In the genomic region with DNA sequence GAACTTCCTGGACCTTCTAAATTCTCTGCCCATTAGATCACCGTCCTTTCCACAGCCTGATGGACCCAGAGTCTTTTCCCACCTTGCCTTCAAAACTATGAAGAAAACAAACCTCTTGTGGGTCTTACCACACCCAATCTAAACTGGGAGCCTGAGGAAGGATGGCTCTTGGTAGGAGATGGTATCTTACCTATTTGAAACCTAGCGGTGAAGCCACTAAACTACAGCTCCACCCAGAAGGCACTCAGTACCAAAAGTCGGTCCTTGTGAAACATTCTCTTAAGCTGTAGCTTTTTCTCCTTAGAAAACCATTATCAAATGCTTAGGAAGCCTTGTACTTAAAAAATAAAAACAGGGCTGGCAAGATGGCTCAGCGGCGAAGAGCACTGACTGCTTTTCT, we compare ENCODE assay signal across 11 mouse cellular contexts. TPM values are rescaled to one million over a fixed set of nuclear protein-coding genes. Genes with fewer than 3 reads are reported as not detected.
A peak's percentile ranks its signal among the peaks of the same experiment; 100 is the strongest.
DNase-seq lines count a peak whose midpoint lies in the region; ATAC-seq and TF ChIP-seq lines count a peak whose summit lies in the region.
"Had no signal": no experiment of that assay in that cellular context is flagged by ENCODE, and none has a peak within 500 bp of the region (broad histone marks: within the 10 kb centered on the region; RNA-seq: fewer than 3 reads in every experiment).

No protein-coding gene starts in this region.

- no peak for TF ChIP-seq EP300 in lung, postnatal 0 days (IDR thresholded peaks at IDR 0.05)

- no peaks in the 10 kb centered on the region for H3K9me3 ChIP-seq in lung, postnatal 0 days (ENCODE audit: low read length)
- no peaks in the 10 kb centered on the region for H3K9me3 ChIP-seq in embryonic facial prominence, embryonic 15.5 days (replicated peaks)
- H3K9me3 ChIP-seq in limb, embryonic 10.5 days (replicated peaks), result no peaks in the 10 kb centered on the region

- H3K27me3 ChIP-seq in lung, postnatal 0 days (replicated peaks; ENCODE audit: insufficient read depth, low read length), result no peaks in the 10 kb centered on the region
- H3K27me3 ChIP-seq in embryonic facial prominence, embryonic 15.5 days, result no peaks in the 10 kb centered on the region
- H3K27me3 ChIP-seq in limb, embryonic 10.5 days (ENCODE audit: low read depth, poor library complexity, severe bottlenecking), result peaks cover 10% of the 10 kb centered on the region; the same call in 1 of the 2 replicates
- H3K27me3 ChIP-seq in myocyte (ENCODE audit: control insufficient read depth, insufficient read depth, insufficient read length), result no peaks in the 10 kb centered on the region

- no peak overlapping the region for H3K9ac ChIP-seq in lung, postnatal 0 days (replicated peaks; ENCODE audit: low read depth)
- no peak overlapping the region for H3K9ac ChIP-seq in embryonic facial prominence, embryonic 15.5 days

- no peak for DNase-seq in lung, postnatal 0 days (ENCODE audit: low spot score)
- no peak for DNase-seq in lung, postnatal 4 days
- no peak for DNase-seq in limb, embryonic 10.5 days (ENCODE audit: low spot score)
- no peak for DNase-seq in gastrocnemius, postnatal 14 days
- no peak for DNase-seq in thymus, postnatal 10 days (ENCODE audit: low spot score in 2 of 2)
- no peak for DNase-seq in yolk sac, embryonic 10.5 days (ENCODE audit: low spot score)
- DNase-seq: gastrocnemius, adult 2 months; kidney, postnatal 4 days; right cerebral cortex, postnatal 25 days had no signal

- H3K4me3 ChIP-seq in lung, postnatal 0 days (ENCODE audit: low read depth, low read length), result no peak overlapping the region
- no peak overlapping the region for H3K4me3 ChIP-seq in embryonic facial prominence, embryonic 15.5 days (replicated peaks)
- H3K4me3 ChIP-seq in limb, embryonic 10.5 days, result peak overlapping the region; percentile 62; the same call in 1 of the 2 replicates
- peak overlapping the region; percentile 54 for H3K4me3 ChIP-seq in myocyte
- H3K4me3 ChIP-seq: gastrocnemius, adult 2 months had no signal

- no peak for ATAC-seq in lung, postnatal 0 days
- ATAC-seq in embryonic facial prominence, embryonic 15.5 days (ENCODE audit: insufficient number of reproducible peaks, low FRiP score, low TSS enrichment, low read depth), result no peak

- intact Hi-C loops in gastrocnemius, postnatal 14 days (cut with DNase I; ENCODE audit: low total_unique reads), result no loop called here

- TF ChIP-seq POLR2A in myocyte (IDR thresholded peaks at IDR 0.05; ENCODE audit: insufficient read length, low read depth), result no peak

- H3K36me3 ChIP-seq in lung, postnatal 0 days (ENCODE audit: insufficient read depth, low read length), result peaks cover 6% of the 10 kb centered on the region; the same call in 1 of the 2 replicates
- H3K36me3 ChIP-seq in embryonic facial prominence, embryonic 15.5 days, result peaks cover 27% of the 10 kb centered on the region
- peaks cover 34% of the 10 kb centered on the region for H3K36me3 ChIP-seq in limb, embryonic 10.5 days
- peaks cover 18% of the 10 kb centered on the region for H3K36me3 ChIP-seq in myocyte (ENCODE audit: control insufficient read depth, insufficient read depth)

- whole genome bisulfite sequencing in lung, postnatal 0 days, result 87% methylated on average over 5 of the region's 5 CpGs
- 91% methylated on average over 5 of the region's 5 CpGs for WGBS in embryonic facial prominence, embryonic 15.5 days
- WGBS in limb, embryonic 10.5 days, result 89% methylated on average over 5 of the region's 5 CpGs

- H3K4me1 ChIP-seq in lung, postnatal 0 days (ENCODE audit: insufficient read depth, low read depth, low read length), result peaks cover 22% of the 10 kb centered on the region
- peaks cover 40% of the 10 kb centered on the region for H3K4me1 ChIP-seq in embryonic facial prominence, embryonic 15.5 days
- H3K4me1 ChIP-seq in limb, embryonic 10.5 days, result peaks cover 55% of the 10 kb centered on the region

- peaks cover 21% of the 10 kb centered on the region for H3K79me2 ChIP-seq in myocyte (ENCODE audit: control insufficient read depth, insufficient read depth)

- no peak overlapping the region; the same call in 1 of the 2 replicates for H3K27ac ChIP-seq in lung, postnatal 0 days (ENCODE audit: low read length)
- no peak overlapping the region for H3K27ac ChIP-seq in embryonic facial prominence, embryonic 15.5 days (replicated peaks)
- H3K27ac ChIP-seq in limb, embryonic 10.5 days, result 0 out of 2 replicates have a peak overlapping the region, but pooled peaks have one; percentile 87

- H3ac ChIP-seq in myocyte (ENCODE audit: control insufficient read depth, insufficient read length), result no peak overlapping the region

- peak overlapping the region; percentile 83; the same call in 1 of the 2 replicates for H3K4me2 ChIP-seq in lung, postnatal 0 days (replicated peaks; ENCODE audit: low read depth, low read length)
- peak overlapping the region; percentile 92; the same call in 1 of the 2 replicates for H3K4me2 ChIP-seq in embryonic facial prominence, embryonic 15.5 days (replicated peaks)
- peak overlapping the region; percentile 98 for H3K4me2 ChIP-seq in myocyte (ENCODE audit: low read depth)

- peak; percentile 13; the same call in 1 of the 2 replicates for TF ChIP-seq CTCF in lung, postnatal 0 days (IDR thresholded peaks at IDR 0.05)

TF ChIP-seq in myocyte, 11 proteins besides CTCF, POLR2A, EP300 and RAD21:
- TF ChIP-seq TCF12 (IDR thresholded peaks at IDR 0.05; ENCODE audit: insufficient read depth, poor library complexity, severe bottlenecking) (no peak), USF1 (IDR thresholded peaks at IDR 0.05; ENCODE audit: low read depth) (no peak), TCF3 (IDR thresholded peaks at IDR 0.05; ENCODE audit: insufficient read length, low read depth) (no peak), E2F4 (IDR thresholded peaks at IDR 0.05; ENCODE audit: insufficient read depth) (no peak), REST (IDR thresholded peaks at IDR 0.05; ENCODE audit: insufficient read depth, insufficient read length) (no peak), SRF (IDR thresholded peaks at IDR 0.05; ENCODE audit: control insufficient read depth, insufficient read length, low read depth) (no peak), MAX (IDR thresholded peaks at IDR 0.05; ENCODE audit: low read depth) (no peak), MYOG (IDR thresholded peaks at IDR 0.05; ENCODE audit: control insufficient read depth in 1 of 3, insufficient read depth in 1 of 3, insufficient read length in 2 of 3, low read depth in 2 of 3) (no peak), CEBPB (IDR thresholded peaks at IDR 0.05; ENCODE audit: insufficient read depth, poor library complexity, severe bottlenecking) (no peak), MYOD1 (IDR thresholded peaks at IDR 0.05; ENCODE audit: control insufficient read depth in 1 of 3, insufficient read length in 2 of 3, low read depth in 2 of 3) (no peak), POLR2AphosphoS2 (IDR thresholded peaks at IDR 0.05; ENCODE audit: insufficient read length, low read depth) (no peak)

RNA-seq across cellular contexts. Expression of gene Spef1, which starts 1.2 kb away (rescaled TPM):
- polyA plus RNA-seq in lung, postnatal 0 days (2015; fragmentation: Nextera tagmentation; extraction: Ambion mirVana), result 12.2 TPM in 2 replicates
- 10.3 and 15.2 TPM in 2 replicates for polyA plus RNA-seq in embryonic facial prominence, embryonic 15.5 days (2015; fragmentation: Nextera tagmentation; extraction: Ambion mirVana)
- 1.7 and 3.4 TPM in 2 replicates for polyA plus RNA-seq in limb, embryonic 10.5 days (2016; fragmentation: Nextera tagmentation; extraction: Ambion mirVana)
- 9.4 TPM for polyA plus RNA-seq in myocyte (2012; fragmentation: generic; extraction: Trizol)
- 1 to 10 TPM; 2.5 to 2.9 TPM for total RNA-seq in gastrocnemius, postnatal 14 days (2021)

RNA-seq across cellular contexts. Expression of gene Cdc25b, which starts 1.6 kb away (rescaled TPM):
- 36.5 and 38.7 TPM in 2 replicates for polyA plus RNA-seq in lung, postnatal 0 days (2015; fragmentation: Nextera tagmentation; extraction: Ambion mirVana)
- polyA plus RNA-seq in embryonic facial prominence, embryonic 15.5 days (2015; fragmentation: Nextera tagmentation; extraction: Ambion mirVana), result 52.3 and 59.1 TPM in 2 replicates
- 40.8 and 47.4 TPM in 2 replicates for polyA plus RNA-seq in limb, embryonic 10.5 days (2016; fragmentation: Nextera tagmentation; extraction: Ambion mirVana)
- polyA plus RNA-seq in myocyte (2012; fragmentation: generic; extraction: Trizol), result 58.4 TPM
- 1 to 10 TPM; 4.7 to 5.4 TPM for total RNA-seq in gastrocnemius, postnatal 14 days (2021)

RNA-seq across cellular contexts. Expression of gene Cenpb, which starts 8.4 kb away (rescaled TPM):
- 13.2 and 14.9 TPM in 2 replicates for polyA plus RNA-seq in lung, postnatal 0 days (2015; fragmentation: Nextera tagmentation; extraction: Ambion mirVana)
- 13.3 and 14.6 TPM in 2 replicates for polyA plus RNA-seq in embryonic facial prominence, embryonic 15.5 days (2015; fragmentation: Nextera tagmentation; extraction: Ambion mirVana)
- polyA plus RNA-seq in limb, embryonic 10.5 days (2016; fragmentation: Nextera tagmentation; extraction: Ambion mirVana), result 7.7 and 8.9 TPM in 2 replicates
- polyA plus RNA-seq in myocyte (2012; fragmentation: generic; extraction: Trizol), result 130 TPM
- total RNA-seq in gastrocnemius, postnatal 14 days (2021), result 10 to 100 TPM; 49.6 to 50.8 TPM

RNA-seq across cellular contexts. Expression of gene Ap5s1, which starts 18.6 kb away (rescaled TPM):
- 27.9 and 28.0 TPM in 2 replicates for polyA plus RNA-seq in lung, postnatal 0 days (2015; fragmentation: Nextera tagmentation; extraction: Ambion mirVana)
- polyA plus RNA-seq in embryonic facial prominence, embryonic 15.5 days (2015; fragmentation: Nextera tagmentation; extraction: Ambion mirVana), result 27.9 and 28.0 TPM in 2 replicates
- 18.9 and 22.6 TPM in 2 replicates for polyA plus RNA-seq in limb, embryonic 10.5 days (2016; fragmentation: Nextera tagmentation; extraction: Ambion mirVana)
- 33.6 TPM for polyA plus RNA-seq in myocyte (2012; fragmentation: generic; extraction: Trizol)
- 10 to 100 TPM; 14.9 to 17.4 TPM for total RNA-seq in gastrocnemius, postnatal 14 days (2021)

RNA-seq across cellular contexts. Expression of gene 1700037H04Rik, which starts 28.4 kb away (rescaled TPM):
- 28.3 and 32.8 TPM in 2 replicates for polyA plus RNA-seq in lung, postnatal 0 days (2015; fragmentation: Nextera tagmentation; extraction: Ambion mirVana)
- polyA plus RNA-seq in embryonic facial prominence, embryonic 15.5 days (2015; fragmentation: Nextera tagmentation; extraction: Ambion mirVana), result 67.3 and 69.3 TPM in 2 replicates
- 87.5 and 97.4 TPM in 2 replicates for polyA plus RNA-seq in limb, embryonic 10.5 days (2016; fragmentation: Nextera tagmentation; extraction: Ambion mirVana)
- polyA plus RNA-seq in myocyte (2012; fragmentation: generic; extraction: Trizol), result 75.2 TPM
- 1 to 10 TPM; 5.8 to 6.2 TPM for total RNA-seq in gastrocnemius, postnatal 14 days (2021)

Comparison
In these comparisons a context has a peak if more than half of its experiments do, and no peak if none do; other contexts are left out.
1. H3K4me3 ChIP-seq: peak in limb, embryonic 10.5 days (single experiment) and myocyte (single experiment); none in lung, postnatal 0 days (single experiment) and embryonic facial prominence, embryonic 15.5 days (single experiment).
2. Peak in every context shown above with its lines, with median percentiles within 50 percentile points of each other: H3K4me2 ChIP-seq.